In the genomic region with DNA sequence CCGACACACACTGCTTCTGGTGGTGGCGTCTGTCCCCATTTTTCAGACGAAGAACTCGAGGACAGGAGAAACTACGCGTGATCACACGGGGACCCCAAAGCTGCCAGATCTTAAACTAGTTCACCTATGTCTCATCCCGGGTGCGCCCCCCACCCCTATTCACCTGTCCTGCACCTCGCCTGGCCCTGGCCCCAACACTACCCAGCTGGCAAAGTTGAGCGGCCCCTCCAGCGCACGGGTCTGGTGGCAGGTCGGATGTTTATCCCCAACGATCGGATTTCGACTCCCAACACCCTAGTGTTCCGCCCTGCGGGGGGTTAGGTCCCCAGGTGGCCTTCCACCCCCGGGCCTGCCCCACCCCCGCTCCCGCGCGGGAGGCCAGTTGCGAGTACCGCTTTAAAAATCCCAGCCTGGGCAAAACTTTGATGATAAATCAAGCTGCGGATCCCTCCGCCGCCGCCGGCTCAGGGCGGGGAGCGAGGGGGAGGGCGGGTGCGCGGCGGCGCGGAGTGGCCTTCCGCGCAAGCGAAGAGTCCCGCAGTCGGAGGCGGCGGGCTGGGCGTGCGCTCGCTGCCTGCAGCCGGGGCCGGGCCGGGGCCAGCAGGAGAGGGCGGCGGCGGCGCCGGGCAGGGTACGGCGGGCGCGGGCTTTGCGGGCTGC, we compare ENCODE assay signal across 9 mouse cellular contexts. TPM values are rescaled to one million over a fixed set of nuclear protein-coding genes. Genes with fewer than 3 reads are reported as not detected.
DNase-seq lines count a peak whose midpoint lies in the region; ATAC-seq lines count a peak whose summit lies in the region.
"Had no signal": no experiment of that assay in that cellular context is flagged by ENCODE, and none has a peak within 500 bp of the region (broad histone marks: within the 10 kb centered on the region; RNA-seq: fewer than 3 reads in every experiment).

Gene Vstm2l (plus strand): TSS at position 549 of the 660 bp plus-strand sequence.

- 3% methylated on average over 62 of the region's 62 CpGs for WGBS in heart, embryonic 14.5 days
- WGBS in forebrain, embryonic 11.5 days, result 3% methylated on average over 60 of the region's 62 CpGs
- 2% methylated on average over 62 of the region's 62 CpGs for WGBS in midbrain, embryonic 15.5 days

- H3K4me2 ChIP-seq in heart, embryonic 14.5 days (ENCODE audit: low read length), result peak within 1 kb of the TSS; percentile 46
- peak within 1 kb of the TSS; percentile 57 for H3K4me2 ChIP-seq in forebrain, embryonic 11.5 days (ENCODE audit: low read depth, low read length, severe bottlenecking)
- peak within 1 kb of the TSS; percentile 82 for H3K4me2 ChIP-seq in midbrain, embryonic 15.5 days

- ATAC-seq in heart, embryonic 14.5 days (ENCODE audit: insufficient number of reproducible peaks, insufficient read depth, low FRiP score, low read depth), result no peak
- peak; percentile 34; the same call in 1 of the 2 replicates for ATAC-seq in forebrain, embryonic 11.5 days (replicated peaks; ENCODE audit: low FRiP score)
- ATAC-seq in midbrain, embryonic 15.5 days (replicated peaks), result peak; percentile 59

- intact Hi-C loops in heart, postnatal 10 days (cut with DNase I), result no loop called here

- no peaks in the 10 kb centered on the region for H3K36me3 ChIP-seq in heart, embryonic 14.5 days (ENCODE audit: control insufficient read depth, insufficient read depth, low read length)
- no peaks in the 10 kb centered on the region for H3K36me3 ChIP-seq in forebrain, embryonic 11.5 days (ENCODE audit: control insufficient read depth, insufficient read depth, low read length)
- H3K36me3 ChIP-seq in midbrain, embryonic 15.5 days (replicated peaks), result no peaks in the 10 kb centered on the region

- peaks cover 62% of the 10 kb centered on the region for H3K27me3 ChIP-seq in heart, embryonic 14.5 days (ENCODE audit: control insufficient read depth, insufficient read depth, low read length)
- H3K27me3 ChIP-seq in forebrain, embryonic 11.5 days (ENCODE audit: control insufficient read depth, insufficient read depth, low read length), result peaks cover 26% of the 10 kb centered on the region
- no peaks in the 10 kb centered on the region for H3K27me3 ChIP-seq in midbrain, embryonic 15.5 days (replicated peaks)

- no peak for DNase-seq in heart, postnatal 10 days
- peak; percentile 28 for DNase-seq in adrenal gland, postnatal 25 days
- peak; percentile 74 for DNase-seq in forebrain, embryonic 11.5 days (ENCODE audit: low spot score)
- DNase-seq in layer of hippocampus, adult 8-10 months (ENCODE audit: low spot score in 2 of 2), result peak; percentile 46 to 58
- no peak for DNase-seq in urinary bladder, postnatal 10 days (ENCODE audit: low spot score)
- DNase-seq in thymus, postnatal 0 days (ENCODE audit: low spot score), result no peak

- no peaks in the 10 kb centered on the region for H3K9me3 ChIP-seq in heart, embryonic 14.5 days (ENCODE audit: control insufficient read depth, low read length)
- no peaks in the 10 kb centered on the region for H3K9me3 ChIP-seq in forebrain, embryonic 11.5 days (ENCODE audit: control insufficient read depth, low read length)
- no peaks in the 10 kb centered on the region for H3K9me3 ChIP-seq in midbrain, embryonic 15.5 days

- peaks cover 0 to 2% of the 10 kb centered on the region in 2 experiments; a peak in 2 of 4 replicates for H3K4me1 ChIP-seq in heart, embryonic 14.5 days (ENCODE audit: control insufficient read depth in 2 of 2, insufficient read depth in 2 of 2, low read length in 2 of 2)
- peaks cover 7% of the 10 kb centered on the region for H3K4me1 ChIP-seq in forebrain, embryonic 11.5 days (replicated peaks; ENCODE audit: control insufficient read depth, insufficient read depth, low read length)
- H3K4me1 ChIP-seq in midbrain, embryonic 15.5 days, result peaks cover 60% of the 10 kb centered on the region

- H3K4me3 ChIP-seq in heart, embryonic 14.5 days (ENCODE audit: control insufficient read depth in 1 of 2, insufficient read depth in 1 of 2, low read depth in 1 of 2, low read length in 2 of 2), result peak within 1 kb of the TSS in 1 of 2 experiments; percentile 17; a peak in 2 of 4 replicates
- H3K4me3 ChIP-seq in forebrain, embryonic 11.5 days (ENCODE audit: low read depth, low read length), result peak within 1 kb of the TSS; percentile 35
- peak within 1 kb of the TSS; percentile 69 for H3K4me3 ChIP-seq in midbrain, embryonic 15.5 days

- H3K27ac ChIP-seq in heart, embryonic 14.5 days (replicated peaks in 1 of 2; ENCODE audit: control insufficient read depth in 1 of 2, insufficient read depth in 1 of 2, low read depth in 2 of 2, low read length in 2 of 2), result no peak within 1 kb of the TSS
- no peak within 1 kb of the TSS for H3K27ac ChIP-seq in forebrain, embryonic 11.5 days (ENCODE audit: low read depth, low read length)
- peak within 1 kb of the TSS; percentile 88 for H3K27ac ChIP-seq in midbrain, embryonic 15.5 days

- no peak within 1 kb of the TSS for H3K9ac ChIP-seq in heart, embryonic 14.5 days (ENCODE audit: low read length)
- peak within 1 kb of the TSS; percentile 30; the same call in 1 of the 2 replicates for H3K9ac ChIP-seq in forebrain, embryonic 11.5 days (ENCODE audit: low read length)
- H3K9ac ChIP-seq in midbrain, embryonic 15.5 days, result peak within 1 kb of the TSS; percentile 79

RNA-seq across cellular contexts. Expression of gene Vstm2l, which starts in this region (rescaled TPM):
- not detected in 2 replicates for polyA plus RNA-seq in heart, embryonic 14.5 days (2014; fragmentation: Nextera tagmentation; extraction: Ambion mirVana)
- total RNA-seq in heart, postnatal 10 days (2021), result under 1 TPM in 1 of 2 experiments, not detected in 1; 0.20 TPM
- 1.4 and 1.6 TPM in 2 replicates for total RNA-seq in adrenal gland, postnatal 25 days (2021)
- polyA plus RNA-seq in forebrain, embryonic 11.5 days (2014; fragmentation: Nextera tagmentation; extraction: Ambion mirVana), result 0.86 and 1.3 TPM in 2 replicates
- 10 to 100 TPM; 81.5 to 99.3 (median 90.0) TPM for total RNA-seq in layer of hippocampus, adult 8-10 months (2022)
- polyA plus RNA-seq in midbrain, embryonic 15.5 days (2015; fragmentation: Nextera tagmentation; extraction: Ambion mirVana), result 28.3 and 33.3 TPM in 2 replicates
- polyA plus RNA-seq in thymus, postnatal 0 days (2015; fragmentation: Nextera tagmentation; extraction: Ambion mirVana), result not detected in 2 replicates
- total RNA-seq: CH12.LX had no signal

Comparison
In these comparisons a context has a peak if more than half of its experiments do, and no peak if none do; other contexts are left out.
1. RNA of gene Vstm2l (total RNA-seq): 81.5 to 99.3 TPM in layer of hippocampus, adult 8-10 months; 1.4 to 1.6 TPM in adrenal gland, postnatal 25 days and 0.20 TPM in heart, postnatal 10 days; every median in the first group is over 10 times any median in the second.
2. RNA of gene Vstm2l (polyA plus RNA-seq): 28.3 to 33.3 TPM in midbrain, embryonic 15.5 days; 0.86 to 1.3 TPM in forebrain, embryonic 11.5 days, not detected in heart, embryonic 14.5 days and not detected in thymus, postnatal 0 days; every median in the first group is over 10 times any median in the second.
3. DNase-seq: peak in adrenal gland, postnatal 25 days (single experiment), forebrain, embryonic 11.5 days (single experiment) and layer of hippocampus, adult 8-10 months (2 of 2); none in heart, postnatal 10 days (0 of 2), urinary bladder, postnatal 10 days (single experiment) and thymus, postnatal 0 days (single experiment).
4. Peak in every context shown above with its lines, with median percentiles within 50 percentile points of each other: H3K4me2 ChIP-seq.